Comparison of ENCODE assay signal across 8 mouse cellular contexts in genomic region chr17:87107623-87108221, GRCm38 (mm10). TPM values are rescaled to one million over a fixed set of nuclear protein-coding genes. Genes with fewer than 3 reads are reported as not detected.
DNase-seq lines count a peak whose midpoint lies in the region; ATAC-seq lines count a peak whose summit lies in the region.

Socs5 (plus strand) TSS chr17:87107679.

- under 1% methylated on average over 56 of the region's 73 CpGs for WGBS in forebrain, embryonic 11.5 days
- WGBS in midbrain, embryonic 16.5 days, result under 1% methylated on average over 37 of the region's 73 CpGs

- peaks cover 3% of the 10 kb centered on the region; the same call in 1 of the 2 replicates for H3K4me1 ChIP-seq in forebrain, embryonic 11.5 days (replicated peaks; ENCODE audit: control insufficient read depth, insufficient read depth, low read length)
- H3K4me1 ChIP-seq in midbrain, embryonic 16.5 days (ENCODE audit: control insufficient read depth, insufficient read depth, low read length), result peaks cover 22% of the 10 kb centered on the region

- intact Hi-C loops in heart, postnatal 14 days (cut with DNase I), result loop anchor here (2.0 to 10.0 kb wide), 5 partner anchors 35 to 145 kb away; partner anchors contain the start of gene Rhoq
- intact Hi-C loops in left cerebral cortex, postnatal 10 days (cut with DNase I), result loop anchor here (5.0 to 10.0 kb wide), 2 partner anchors 65 to 137 kb away; no protein-coding TSS in a partner anchor

- H3K27ac ChIP-seq in forebrain, embryonic 11.5 days (ENCODE audit: low read depth, low read length), result peak within 1 kb of the TSS; percentile 65
- peak within 1 kb of the TSS; percentile 89 for H3K27ac ChIP-seq in midbrain, embryonic 16.5 days (ENCODE audit: low read length)

- H3K9me3 ChIP-seq in forebrain, embryonic 11.5 days (ENCODE audit: control insufficient read depth, low read length), result no peaks in the 10 kb centered on the region
- H3K9me3 ChIP-seq in midbrain, embryonic 16.5 days (replicated peaks; ENCODE audit: control insufficient read depth, low read length, poor library complexity, severe bottlenecking), result no peaks in the 10 kb centered on the region

- H3K4me2 ChIP-seq in forebrain, embryonic 11.5 days (ENCODE audit: low read depth, low read length, severe bottlenecking), result peak within 1 kb of the TSS; percentile 66
- H3K4me2 ChIP-seq in midbrain, embryonic 16.5 days (ENCODE audit: low read length), result peak within 1 kb of the TSS; percentile 80

- peak; percentile 86 for ATAC-seq in forebrain, embryonic 11.5 days (replicated peaks; ENCODE audit: low FRiP score)
- peak; percentile 83 for ATAC-seq in midbrain, embryonic 16.5 days

- H3K27me3 ChIP-seq in forebrain, embryonic 11.5 days (ENCODE audit: control insufficient read depth, insufficient read depth, low read length), result no peaks in the 10 kb centered on the region
- no peaks in the 10 kb centered on the region for H3K27me3 ChIP-seq in midbrain, embryonic 16.5 days (ENCODE audit: control insufficient read depth, insufficient read depth, low read depth, low read length)

- H3K9ac ChIP-seq in forebrain, embryonic 11.5 days (ENCODE audit: low read length), result peak within 1 kb of the TSS; percentile 77
- H3K9ac ChIP-seq in midbrain, embryonic 16.5 days (ENCODE audit: low read depth, low read length), result peak within 1 kb of the TSS; percentile 85

- H3K4me3 ChIP-seq in forebrain, embryonic 11.5 days (ENCODE audit: low read depth, low read length), result peak within 1 kb of the TSS; percentile 90
- peak within 1 kb of the TSS; percentile 79 for H3K4me3 ChIP-seq in midbrain, embryonic 16.5 days (ENCODE audit: low read depth, low read length)

- no peaks in the 10 kb centered on the region for H3K36me3 ChIP-seq in forebrain, embryonic 11.5 days (ENCODE audit: control insufficient read depth, insufficient read depth, low read length)
- no peaks in the 10 kb centered on the region for H3K36me3 ChIP-seq in midbrain, embryonic 16.5 days (ENCODE audit: control insufficient read depth, insufficient read depth, low read length)

- DNase-seq in right cerebral cortex, postnatal 4 days, result peak; percentile 61
- no peak for DNase-seq in right cerebral cortex, adult 18-20 months
- no peak for DNase-seq in adrenal gland, postnatal 10 days
- DNase-seq in forebrain, embryonic 11.5 days (ENCODE audit: low spot score), result no peak
- no peak for DNase-seq in heart, postnatal 14 days
- DNase-seq in left cerebral cortex, postnatal 10 days (ENCODE audit: extremely low spot score in 1 of 2, low spot score in 2 of 2), result no peak
- DNase-seq in ovary, postnatal 14 days (ENCODE audit: low spot score), result no peak

RNA-seq across cellular contexts. Expression of gene Socs5, which starts in this region (rescaled TPM):
- total RNA-seq in adrenal gland, postnatal 10 days (2021), result 10 to 100 TPM; 40.3 to 48.3 TPM
- polyA plus RNA-seq in forebrain, embryonic 11.5 days (2014; fragmentation: Nextera tagmentation; extraction: Ambion mirVana), result 10.5 and 11.0 TPM in 2 replicates
- total RNA-seq in heart, postnatal 14 days (2021), result 10 to 100 TPM; 30.3 to 32.8 TPM
- total RNA-seq in left cerebral cortex, postnatal 10 days (2021), result 10 to 100 TPM; 59.2 to 59.8 TPM
- polyA plus RNA-seq in midbrain, embryonic 16.5 days (2015; fragmentation: Nextera tagmentation; extraction: Ambion mirVana), result 14.4 and 14.5 TPM in 2 replicates
